Mouse (Mus musculus): ENCODE data around the gene Syndig1. TPM values are rescaled to one million over a fixed set of nuclear protein-coding genes. Genes with fewer than 3 reads are reported as not detected.

Gene Syndig1
- polyA plus RNA-seq, 1 experiment from 2014 or later = 16.6 TPM

Other genes with a start within 250 kb of the Syndig1 start
- gene C530025M09Rik, start 2.0 kb downstream of the Syndig1 start, polyA plus RNA-seq (2015; fragmentation: Nextera tagmentation; extraction: Ambion mirVana) = 0.49 and 1.3 TPM in 2 replicates